Mouse (Mus musculus): ENCODE measurements at regions not wholly inside any gene's neighbourhood (a gene's known extent, or its start where the extent isn't known, plus 50 kb on each side); places are given as distances from the start of the nearest gene placed in this dataset.

DNA sequence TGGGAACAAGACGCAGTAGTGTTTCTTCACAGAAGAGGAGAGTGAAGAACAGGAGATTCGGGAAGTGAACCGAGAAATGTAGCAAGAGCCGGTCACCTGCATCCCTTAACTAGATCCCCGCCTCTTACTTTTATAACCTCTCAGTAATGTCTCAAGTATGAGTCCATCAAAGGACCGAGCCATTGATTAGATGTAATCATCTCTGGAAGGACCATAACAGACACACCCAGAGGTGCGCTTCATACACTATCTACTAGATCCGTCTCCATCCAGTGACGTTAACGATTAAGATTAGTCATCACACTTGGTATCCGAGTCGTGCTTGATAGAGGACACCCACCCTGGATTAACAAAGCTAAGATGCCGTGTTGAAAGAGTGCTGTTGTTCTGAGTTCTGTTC, 252.9 kb downstream of the Sox9 start:
- DNase-seq (ENCODE audit: low read depth), result no peak
- no peak for TF ChIP-seq POLR2A (IDR thresholded peaks at IDR 0.05; ENCODE audit: borderline replicate concordance, extremely low read depth, insufficient read depth, insufficient read length, poor library complexity, severe bottlenecking)
- no peak for TF ChIP-seq CTCF (IDR thresholded peaks at IDR 0.05; ENCODE audit: borderline replicate concordance, extremely low read depth, insufficient read depth, insufficient read length)

DNA sequence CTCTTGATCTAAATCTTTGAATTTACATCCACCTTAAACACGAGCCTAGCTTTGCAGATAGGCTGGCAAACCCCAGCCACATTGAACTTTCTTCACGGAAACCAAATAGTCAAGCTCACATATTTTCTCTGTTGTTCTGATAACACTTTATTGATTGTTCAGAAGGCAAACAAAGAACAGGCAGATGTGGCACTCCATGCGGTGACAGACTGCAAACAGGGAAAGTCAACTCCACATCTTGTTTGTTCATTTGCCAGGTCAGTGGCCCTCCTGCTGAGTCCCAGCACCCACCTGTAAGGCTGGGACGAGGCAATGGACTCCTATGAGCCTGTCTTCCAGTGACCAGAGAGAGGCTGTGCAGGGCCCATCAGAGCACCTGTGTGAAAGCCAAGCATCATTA, 255.7 kb downstream of the Sox9 start:
- DNase-seq (ENCODE audit: low read depth), result no peak
- TF ChIP-seq POLR2A (IDR thresholded peaks at IDR 0.05; ENCODE audit: borderline replicate concordance, extremely low read depth, insufficient read depth, insufficient read length, poor library complexity, severe bottlenecking) (no peak), CTCF (IDR thresholded peaks at IDR 0.05; ENCODE audit: borderline replicate concordance, extremely low read depth, insufficient read depth, insufficient read length) (no peak)

DNA sequence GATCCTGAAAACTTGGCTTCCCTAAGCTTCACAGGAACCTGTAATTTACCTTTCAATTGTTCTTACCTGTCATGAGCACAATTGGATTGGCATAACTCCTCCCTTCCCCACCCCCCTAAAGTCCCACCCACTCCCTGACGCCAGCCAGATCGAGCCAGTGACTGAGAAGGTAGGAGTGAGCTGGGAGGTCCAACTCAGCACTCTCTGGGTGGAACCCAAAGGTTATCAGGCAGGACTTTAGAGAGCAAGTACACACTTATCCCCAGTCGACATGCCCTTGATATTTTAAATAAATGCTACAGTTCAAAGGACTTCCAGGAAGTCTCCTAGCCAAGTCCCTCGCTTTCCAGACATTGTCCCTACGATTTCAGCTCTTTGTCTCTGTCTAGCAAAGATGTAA, 260.7 kb downstream of the Sox9 start:
- TF ChIP-seq CTCF (IDR thresholded peaks at IDR 0.05; ENCODE audit: borderline replicate concordance, extremely low read depth, insufficient read depth, insufficient read length) (no peak), POLR2A (IDR thresholded peaks at IDR 0.05; ENCODE audit: borderline replicate concordance, extremely low read depth, insufficient read depth, insufficient read length, poor library complexity, severe bottlenecking) (no peak)
- no peak for DNase-seq (ENCODE audit: low read depth)

DNA sequence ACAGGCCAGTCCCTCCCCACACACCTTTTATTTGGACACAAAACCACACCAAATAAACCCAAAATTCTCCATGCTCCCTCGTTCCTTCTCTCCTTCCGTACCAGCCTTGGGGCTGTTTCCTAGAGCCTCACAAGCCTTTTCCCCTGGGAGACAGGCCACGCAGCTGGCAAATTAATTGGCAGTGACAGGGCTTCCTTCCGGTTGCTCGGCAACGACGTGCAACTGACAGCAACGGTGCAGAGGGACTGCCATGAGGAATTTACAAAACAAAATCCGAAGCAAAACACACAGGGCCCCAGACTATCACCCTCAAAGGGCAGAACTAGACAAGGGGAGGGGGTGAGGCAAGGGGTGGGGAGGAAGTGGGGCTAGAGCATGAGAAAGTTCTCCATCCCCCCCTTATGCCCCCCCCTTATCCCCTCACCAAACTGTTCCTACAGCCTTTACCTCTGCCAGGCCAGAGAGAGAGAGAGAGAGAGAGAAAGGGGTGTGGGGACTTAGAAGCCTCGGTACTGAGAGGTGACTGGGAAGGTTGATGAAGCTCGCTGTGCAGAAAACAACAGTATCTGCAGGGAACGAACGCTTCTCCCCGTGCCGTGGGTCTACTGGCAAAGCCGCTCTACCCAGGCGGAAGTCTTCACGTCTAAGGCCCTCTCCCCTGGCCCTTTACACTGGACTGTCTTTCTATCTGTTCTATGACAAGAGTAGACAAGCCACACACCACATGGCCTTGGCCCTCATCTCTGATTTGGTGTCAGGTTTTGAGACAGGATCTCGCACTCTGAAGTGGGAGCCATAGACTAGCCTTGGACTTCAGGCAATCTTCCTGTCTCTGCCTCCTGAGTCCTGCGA, 264.4 kb downstream of the Sox9 start:
- no peak for TF ChIP-seq CTCF (IDR thresholded peaks at IDR 0.05; ENCODE audit: borderline replicate concordance, extremely low read depth, insufficient read depth, insufficient read length)
- TF ChIP-seq POLR2A (IDR thresholded peaks at IDR 0.05; ENCODE audit: borderline replicate concordance, extremely low read depth, insufficient read depth, insufficient read length, poor library complexity, severe bottlenecking), result no peak
- peak; percentile 98 for DNase-seq (ENCODE audit: low read depth)

DNA sequence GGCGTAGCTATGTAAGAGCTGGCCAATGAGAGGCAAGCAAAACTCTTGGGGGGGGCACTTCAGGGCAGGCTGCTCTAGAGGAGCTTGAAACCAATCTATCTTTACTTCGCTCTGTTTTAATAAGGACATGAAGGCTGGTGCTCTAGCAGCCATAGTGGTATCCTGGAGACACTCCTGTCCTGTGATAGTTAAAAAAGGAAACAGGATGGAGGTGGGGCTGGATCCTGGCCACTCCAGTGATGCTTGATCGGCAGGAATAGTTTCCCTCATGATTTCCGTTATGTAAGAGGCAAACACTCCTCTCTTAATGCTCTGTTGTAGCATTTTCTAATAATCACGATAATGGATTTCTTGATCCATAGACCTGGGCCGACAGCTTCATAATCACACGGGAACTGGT, 266.1 kb downstream of the Sox9 start:
- no peak for DNase-seq (ENCODE audit: low read depth)
- TF ChIP-seq POLR2A (IDR thresholded peaks at IDR 0.05; ENCODE audit: borderline replicate concordance, extremely low read depth, insufficient read depth, insufficient read length, poor library complexity, severe bottlenecking), result no peak
- TF ChIP-seq CTCF (IDR thresholded peaks at IDR 0.05; ENCODE audit: borderline replicate concordance, extremely low read depth, insufficient read depth, insufficient read length), result no peak

- no peak for DNase-seq (ENCODE audit: low read depth)
- TF ChIP-seq POLR2A (IDR thresholded peaks at IDR 0.05; ENCODE audit: borderline replicate concordance, extremely low read depth, insufficient read depth, insufficient read length, poor library complexity, severe bottlenecking) (no peak), CTCF (IDR thresholded peaks at IDR 0.05; ENCODE audit: borderline replicate concordance, extremely low read depth, insufficient read depth, insufficient read length) (no peak)
Measured at GRCm38 (mm10) chr11:113049593-113049992, 267.6 kb downstream of the Sox9 start.

GRCm38 (mm10) chr11:113052536-113052935, 270.5 kb downstream of the Sox9 start:
- DNase-seq (ENCODE audit: low read depth), result no peak
- TF ChIP-seq CTCF (IDR thresholded peaks at IDR 0.05; ENCODE audit: borderline replicate concordance, extremely low read depth, insufficient read depth, insufficient read length), result no peak
- no peak for TF ChIP-seq POLR2A (IDR thresholded peaks at IDR 0.05; ENCODE audit: borderline replicate concordance, extremely low read depth, insufficient read depth, insufficient read length, poor library complexity, severe bottlenecking)

DNA sequence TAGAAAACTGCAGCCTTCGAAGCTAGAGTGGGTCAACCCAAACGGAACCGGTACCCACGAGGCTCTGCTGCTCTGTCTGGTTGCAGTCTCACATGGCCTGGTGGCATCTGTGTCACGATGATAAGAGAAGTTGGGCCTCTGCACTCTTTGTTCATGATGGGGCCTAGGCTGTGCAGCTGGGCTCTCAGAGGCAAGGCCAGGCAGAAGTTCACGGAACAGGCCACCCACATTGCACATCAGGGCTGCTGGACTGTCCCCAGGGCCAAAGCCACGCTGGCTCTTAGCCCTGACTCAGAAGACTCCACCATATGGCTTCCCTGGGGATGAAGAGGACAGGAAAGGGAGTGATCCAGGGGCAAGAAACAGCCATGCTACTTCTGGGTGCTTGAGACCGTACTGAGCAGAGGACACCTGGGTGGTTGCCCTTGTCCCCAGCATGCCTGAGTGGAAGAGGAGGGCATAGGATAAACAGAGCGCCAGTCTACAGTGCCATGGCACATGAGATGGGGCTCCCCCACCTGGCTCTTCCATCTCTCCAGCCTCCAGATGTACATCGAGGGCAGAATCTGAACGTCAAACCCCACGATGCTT, 274.1 kb downstream of the Sox9 start:
- TF ChIP-seq CTCF (IDR thresholded peaks at IDR 0.05; ENCODE audit: borderline replicate concordance, extremely low read depth, insufficient read depth, insufficient read length) (no peak), POLR2A (IDR thresholded peaks at IDR 0.05; ENCODE audit: borderline replicate concordance, extremely low read depth, insufficient read depth, insufficient read length, poor library complexity, severe bottlenecking) (no peak)
- DNase-seq (ENCODE audit: low read depth), result no peak

DNA sequence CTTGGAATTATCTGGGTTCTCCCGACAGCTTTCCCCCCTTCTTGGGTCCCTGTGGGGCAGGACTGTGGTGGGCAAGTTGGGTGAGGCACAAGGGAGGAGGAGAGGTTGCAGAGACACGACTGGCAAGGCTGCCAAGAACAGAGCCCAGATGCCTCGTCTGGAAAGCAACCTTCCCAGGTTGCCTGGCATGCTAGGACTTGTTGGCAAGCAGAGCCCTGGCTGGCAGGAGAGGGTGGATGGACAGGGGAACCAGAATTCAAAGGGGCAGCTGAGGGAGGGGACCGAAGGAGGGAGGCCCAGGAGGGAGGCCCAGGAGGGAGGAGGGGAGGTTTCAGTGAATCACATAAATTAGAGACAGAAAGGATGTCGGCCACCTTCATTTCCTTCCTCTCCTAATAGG, 274.8 kb downstream of the Sox9 start:
- peak; percentile 95 for DNase-seq (ENCODE audit: low read depth)
- no peak for TF ChIP-seq CTCF (IDR thresholded peaks at IDR 0.05; ENCODE audit: borderline replicate concordance, extremely low read depth, insufficient read depth, insufficient read length)
- TF ChIP-seq POLR2A (IDR thresholded peaks at IDR 0.05; ENCODE audit: borderline replicate concordance, extremely low read depth, insufficient read depth, insufficient read length, poor library complexity, severe bottlenecking), result no peak

- TF ChIP-seq POLR2A (IDR thresholded peaks at IDR 0.05; ENCODE audit: borderline replicate concordance, extremely low read depth, insufficient read depth, insufficient read length, poor library complexity, severe bottlenecking), result no peak
- TF ChIP-seq CTCF (IDR thresholded peaks at IDR 0.05; ENCODE audit: borderline replicate concordance, extremely low read depth, insufficient read depth, insufficient read length), result no peak
- no peak for DNase-seq (ENCODE audit: low read depth)
Measured at GRCm38 (mm10) chr11:113070365-113070764, 288.3 kb downstream of the Sox9 start.

- TF ChIP-seq CTCF (IDR thresholded peaks at IDR 0.05; ENCODE audit: borderline replicate concordance, extremely low read depth, insufficient read depth, insufficient read length), result no peak
- TF ChIP-seq POLR2A (IDR thresholded peaks at IDR 0.05; ENCODE audit: borderline replicate concordance, extremely low read depth, insufficient read depth, insufficient read length, poor library complexity, severe bottlenecking), result no peak
- DNase-seq (ENCODE audit: low read depth), result no peak
Measured at GRCm38 (mm10) chr11:113071942-113072341, 289.9 kb downstream of the Sox9 start.

DNA sequence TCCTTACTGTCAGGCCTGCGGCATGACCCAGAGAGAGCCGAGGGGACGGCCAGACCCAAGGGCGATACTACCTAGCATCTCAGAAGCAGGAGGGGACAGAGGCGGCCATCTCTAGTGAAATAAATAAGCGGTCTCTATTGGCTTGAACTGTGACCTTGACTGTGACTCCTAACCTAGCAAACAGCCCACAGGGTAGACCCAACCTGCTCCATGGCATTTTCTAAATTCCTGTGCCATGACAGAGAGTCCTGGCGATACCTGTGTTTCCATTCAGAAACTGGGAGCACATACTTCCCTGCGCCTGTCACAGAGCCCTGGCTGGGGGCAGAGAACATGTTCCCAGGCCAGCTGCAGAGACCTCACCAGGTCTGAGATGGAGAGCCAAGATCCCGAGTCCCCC, 292.3 kb downstream of the Sox9 start:
- no peak for DNase-seq (ENCODE audit: low read depth)
- no peak for TF ChIP-seq POLR2A (IDR thresholded peaks at IDR 0.05; ENCODE audit: borderline replicate concordance, extremely low read depth, insufficient read depth, insufficient read length, poor library complexity, severe bottlenecking)
- TF ChIP-seq CTCF (IDR thresholded peaks at IDR 0.05; ENCODE audit: borderline replicate concordance, extremely low read depth, insufficient read depth, insufficient read length), result no peak

All from brain, embryonic 14.5 days (tissue).